Mouse (Mus musculus): Measurements from ENCODE around the gene Csnk2a1. TPM values are rescaled to one million over a fixed set of nuclear protein-coding genes. Genes with fewer than 3 reads are reported as not detected.
A peak's percentile ranks its signal among the peaks of the same experiment; 100 is the strongest.

Csnk2a1 gene
- polyA plus RNA-seq, 1 experiment from 2014 or later = 97.9 TPM

- ATAC-seq (no peak), DNase-seq (ENCODE audit: low read depth, low spot score) (no peak)
- no peak for TF ChIP-seq CTCF (IDR thresholded peaks at IDR 0.05)
- no peaks in the 10 kb centered on the region for H3K27me3 ChIP-seq
- POLR2A ChIA-PET = no interaction called here
- in situ Hi-C loops (cut with MboI; ENCODE audit: low pct_unique_long_range_greater_than_20kb) = no loop called here
- CTCF ChIA-PET = interaction anchor here (2.1 kb wide), 1 partner anchor 13 kb away, joined by 5 read pairs; no protein-coding TSS in a partner anchor
These were observed 65.8 kb downstream of the Csnk2a1 start for GRCm38 (mm10) chr2:152292475-152292874.

- in situ Hi-C loops (cut with MboI; ENCODE audit: low pct_unique_long_range_greater_than_20kb) = no loop called here
- no peak for TF ChIP-seq CTCF (IDR thresholded peaks at IDR 0.05)
- DNase-seq (ENCODE audit: low read depth, low spot score) (no peak), ATAC-seq (peak; percentile 18)
- H3K27me3 ChIP-seq = no peaks in the 10 kb centered on the region
- ChIA-PET CTCF (interaction anchor here (1.2 to 2.2 kb wide), 3 partner anchors 12 to 70 kb away, joined by 4 to 6 read pairs (median 5); partner anchors contain the start of gene Trib3), POLR2A (interaction anchor here (1.0 kb wide), 1 partner anchor 47 kb away, joined by 3 read pairs; no protein-coding TSS in a partner anchor)
These were observed 66.6 kb downstream of the Csnk2a1 start for GRCm38 (mm10) chr2:152293179-152293726.

- H3K27me3 ChIP-seq = no peaks in the 10 kb centered on the region
- no peak for TF ChIP-seq CTCF (IDR thresholded peaks at IDR 0.05)
- peak; percentile 46 for DNase-seq (ENCODE audit: low read depth, low spot score)
- ATAC-seq = peak; percentile 95
- in situ Hi-C loops (cut with MboI; ENCODE audit: low pct_unique_long_range_greater_than_20kb) = no loop called here
- POLR2A ChIA-PET = interaction anchor here (0.8 to 1.3 kb wide), 4 partner anchors 22 to 72 kb away, joined by 3 read pairs; no protein-coding TSS in a partner anchor
- CTCF ChIA-PET = interaction anchor here (1.2 to 2.2 kb wide), 3 partner anchors 11 to 69 kb away, joined by 4 to 6 read pairs (median 5); partner anchors contain the start of gene Trib3
These were observed 67.3 kb downstream of the Csnk2a1 start, which contains the start of gene Tbc1d20 for GRCm38 (mm10) chr2:152293727-152294475. Gene Tbc1d20 (plus strand): TSS chr2:152293828.

- no peaks in the 10 kb centered on the region for H3K27me3 ChIP-seq
- DNase-seq (ENCODE audit: low read depth, low spot score) (no peak), ATAC-seq (no peak)
- POLR2A ChIA-PET = interaction anchor here (0.6 to 1.3 kb wide), 4 partner anchors 12 to 71 kb away, joined by 3 to 4 read pairs (median 3); no protein-coding TSS in a partner anchor
- TF ChIP-seq CTCF (IDR thresholded peaks at IDR 0.05) = no peak
- CTCF ChIA-PET = interaction anchor here (2.1 to 2.2 kb wide), 2 partner anchors 11 to 49 kb away, joined by 5 to 6 read pairs; partner anchors contain the start of gene Trib3
- in situ Hi-C loops (cut with MboI; ENCODE audit: low pct_unique_long_range_greater_than_20kb) = no loop called here
These were observed 67.9 kb downstream of the Csnk2a1 start for GRCm38 (mm10) chr2:152294541-152294940.

GRCm38 (mm10) chr2:152302862-152303261 lies 76.2 kb downstream of the Csnk2a1 start:
- POLR2A ChIA-PET = interaction anchor here (1.0 kb wide), 1 partner anchor 10 kb away, joined by 3 read pairs; no protein-coding TSS in a partner anchor
- no peak for ATAC-seq
- H3K27me3 ChIP-seq = no peaks in the 10 kb centered on the region
- CTCF ChIA-PET = no interaction called here
- TF ChIP-seq CTCF (IDR thresholded peaks at IDR 0.05) = no peak
- in situ Hi-C loops (cut with MboI; ENCODE audit: low pct_unique_long_range_greater_than_20kb) = no loop called here
- DNase-seq (ENCODE audit: low read depth, low spot score) = no peak

- in situ Hi-C loops (cut with MboI; ENCODE audit: low pct_unique_long_range_greater_than_20kb) = no loop called here
- TF ChIP-seq CTCF (IDR thresholded peaks at IDR 0.05) = no peak
- no peak for ATAC-seq
- ChIA-PET CTCF (no interaction called here), POLR2A (no interaction called here)
- DNase-seq (ENCODE audit: low read depth, low spot score) = no peak
- H3K27me3 ChIP-seq = no peaks in the 10 kb centered on the region
These were observed 77.1 kb downstream of the Csnk2a1 start for GRCm38 (mm10) chr2:152303781-152304180.

GRCm38 (mm10) chr2:152305480-152305879 lies 78.8 kb downstream of the Csnk2a1 start:
- TF ChIP-seq CTCF (IDR thresholded peaks at IDR 0.05) = no peak
- ChIA-PET CTCF (interaction anchor here (1.4 to 1.9 kb wide), 2 partner anchors 12 to 16 kb away, joined by 4 to 5 read pairs; partner anchors contain the start of gene Tbc1d20), POLR2A (no interaction called here)
- ATAC-seq = no peak
- in situ Hi-C loops (cut with MboI; ENCODE audit: low pct_unique_long_range_greater_than_20kb) = no loop called here
- H3K27me3 ChIP-seq = no peaks in the 10 kb centered on the region
- DNase-seq (ENCODE audit: low read depth, low spot score) = no peak

GRCm38 (mm10) chr2:152307186-152307585 lies 80.5 kb downstream of the Csnk2a1 start:
- in situ Hi-C loops (cut with MboI; ENCODE audit: low pct_unique_long_range_greater_than_20kb) = no loop called here
- ChIA-PET POLR2A (no interaction called here), CTCF (interaction anchor here (0.7 to 1.4 kb wide), 2 partner anchors 38 to 118 kb away, joined by 3 read pairs; no protein-coding TSS in a partner anchor)
- TF ChIP-seq CTCF (IDR thresholded peaks at IDR 0.05) = no peak
- no peak for DNase-seq (ENCODE audit: low read depth, low spot score)
- H3K27me3 ChIP-seq = no peaks in the 10 kb centered on the region
- no peak for ATAC-seq

- ChIA-PET POLR2A (interaction anchor here (0.6 to 0.9 kb wide), 3 partner anchors 11 to 645 kb away, joined by 3 read pairs; no protein-coding TSS in a partner anchor), CTCF (interaction anchor here (0.6 to 2.2 kb wide), 3 partner anchors 17 to 286 kb away, joined by 3 to 5 read pairs (median 5); no protein-coding TSS in a partner anchor)
- no peak for TF ChIP-seq CTCF (IDR thresholded peaks at IDR 0.05)
- ATAC-seq (no peak), DNase-seq (ENCODE audit: low read depth, low spot score) (no peak)
- in situ Hi-C loops (cut with MboI; ENCODE audit: low pct_unique_long_range_greater_than_20kb) = no loop called here
- no peaks in the 10 kb centered on the region for H3K27me3 ChIP-seq
These were observed 86.4 kb downstream of the Csnk2a1 start for GRCm38 (mm10) chr2:152312996-152313395.

GRCm38 (mm10) chr2:152313926-152314325 lies 87.3 kb downstream of the Csnk2a1 start:
- TF ChIP-seq CTCF (IDR thresholded peaks at IDR 0.05) = no peak
- CTCF ChIA-PET = interaction anchor here (1.8 to 2.2 kb wide), 2 partner anchors 18 to 29 kb away, joined by 5 read pairs; no protein-coding TSS in a partner anchor
- no peaks in the 10 kb centered on the region for H3K27me3 ChIP-seq
- in situ Hi-C loops (cut with MboI; ENCODE audit: low pct_unique_long_range_greater_than_20kb) = no loop called here
- DNase-seq (ENCODE audit: low read depth, low spot score) (no peak), ATAC-seq (no peak)
- POLR2A ChIA-PET = interaction anchor here (0.5 to 0.6 kb wide), 2 partner anchors 11 to 644 kb away, joined by 3 to 4 read pairs; no protein-coding TSS in a partner anchor
